Mouse (Mus musculus) thymus, adult 2 months (tissue): ENCODE results near the gene Gbf1. TPM values are rescaled to one million over a fixed set of nuclear protein-coding genes. Genes with fewer than 3 reads are reported as not detected.

ENCODE experiments used
- DNase-seq: peaks from one replicate; pipeline ENCODE4 v3.0.0; 2021
- H3K27ac ChIP-seq: fragments of 200-500 bp; 2 replicates; pipeline ENCODE4 v1.5.1; 2012; ENCODE audit warnings: low read length, control low read depth; ENCODE audit not compliant: control insufficient read depth, insufficient read depth
- H3K27me3 ChIP-seq: fragments of 200-500 bp; 2 replicates; pipeline ENCODE4 v1.6.1; 2012; ENCODE audit warnings: mild to moderate bottlenecking, low read length, moderate library complexity, mixed read lengths; ENCODE audit not compliant: control insufficient read depth, insufficient read depth
- H3K36me3 ChIP-seq: fragments of 200-500 bp; 2 replicates; pipeline ENCODE4 v1.6.1; 2012; ENCODE audit warnings: mild to moderate bottlenecking, low read length, moderate library complexity; ENCODE audit not compliant: control insufficient read depth, insufficient read depth
- H3K4me1 ChIP-seq: fragments of 200-500 bp; replicated peaks from 2 replicates; pipeline ENCODE4 v1.6.1; 2012; ENCODE audit warnings: low read length; ENCODE audit not compliant: control insufficient read depth, insufficient read depth
- H3K4me3 ChIP-seq: fragments of 200-500 bp; 2 replicates; pipeline ENCODE4 v1.5.1; 2012; ENCODE audit warnings: mild to moderate bottlenecking, low read length, control low read depth, moderate library complexity; ENCODE audit not compliant: control insufficient read depth, insufficient read depth
- CTCF ChIP-seq: fragments of 200-500 bp; IDR thresholded peaks from 2 replicates; pipeline ENCODE4 v1.5.1; 2012; ENCODE audit warnings: mild to moderate bottlenecking, control low read depth, low read length, moderate library complexity, borderline replicate concordance; ENCODE audit not compliant: control insufficient read depth, poor library complexity, insufficient read depth; ENCODE audit errors: extremely low read depth
- POLR2A ChIP-seq: fragments of 200-500 bp; IDR thresholded peaks from 2 replicates; pipeline ENCODE4 v1.6.1; 2012; ENCODE audit warnings: mild to moderate bottlenecking, low read length, control low read depth, moderate library complexity; ENCODE audit not compliant: control insufficient read depth, poor library complexity, insufficient read depth; ENCODE audit errors: extremely low read depth
- WGBS: fragments of 180-500 bp; shearing (Covaris S2); methylation state at CpG from one replicate; pipeline ENCODE4 v1.1.7; 2018; 5-methylcytosine and 5-hydroxymethylcytosine counted together
- polyA plus RNA-seq: library from polyadenylated mRNA; depleted of rRNA; stranded (reverse); fragments of >200 nt; gene quantifications from 2 replicates; pipeline ENCODE4 v1.2.3, GENCODE M21; 2012

The Gbf1 gene
- polyA plus RNA-seq, 1 experiment = 113 TPM

DNA sequence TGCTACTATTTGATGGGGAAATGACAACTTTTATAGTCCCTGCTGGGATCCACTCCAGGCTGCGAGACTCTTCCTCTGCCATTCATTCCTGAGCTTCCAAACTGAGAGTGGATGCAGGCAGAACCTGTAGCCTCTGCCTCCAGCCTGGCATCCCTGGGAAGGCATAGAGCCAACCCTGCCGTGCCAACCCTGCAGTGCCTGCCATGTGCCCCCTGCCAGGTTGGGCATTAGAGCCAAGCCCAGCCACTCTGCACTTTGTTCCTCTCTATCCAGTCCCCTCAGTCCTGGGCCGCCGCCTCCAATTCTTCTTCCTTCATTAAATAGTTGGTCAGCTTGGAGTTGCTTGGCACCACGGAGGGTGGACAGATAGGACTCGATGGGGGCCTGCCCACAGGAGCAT, 133.7 kb downstream of the Gbf1 start:
- H3K27ac ChIP-seq = no peak overlapping the region
- H3K36me3 ChIP-seq = peaks cover 26% of the 10 kb centered on the region
- DNase-seq = no peak
- peaks cover 26% of the 10 kb centered on the region for H3K4me1 ChIP-seq
- 98% methylated on average over 6 of the region's 6 CpGs for WGBS
- H3K27me3 ChIP-seq = no peaks in the 10 kb centered on the region
- H3K4me3 ChIP-seq = no peak overlapping the region
- TF ChIP-seq POLR2A (no peak), CTCF (no peak)

GRCm38 (mm10) chr19:46286926-46287325, 134.6 kb downstream of the Gbf1 start:
- WGBS = 89% methylated on average over 3 of the region's 3 CpGs
- Histone ChIP-seq H3K4me3 (no peak overlapping the region), H3K27ac (no peak overlapping the region), H3K4me1 (peaks cover 21% of the 10 kb centered on the region), H3K36me3 (peaks cover 26% of the 10 kb centered on the region), H3K27me3 (no peaks in the 10 kb centered on the region)
- TF ChIP-seq POLR2A (no peak), CTCF (no peak)
- no peak for DNase-seq

- 90% methylated on average over 3 of the region's 3 CpGs for WGBS
- Histone ChIP-seq H3K4me3 (no peak overlapping the region), H3K27me3 (no peaks in the 10 kb centered on the region)
Measured at GRCm38 (mm10) chr19:46287566-46287965, 135.3 kb downstream of the Gbf1 start.

GRCm38 (mm10) chr19:46290535-46291105, 138.3 kb downstream of the Gbf1 start:
- Histone ChIP-seq H3K4me1 (no peaks in the 10 kb centered on the region), H3K36me3 (peaks cover 6% of the 10 kb centered on the region), H3K27me3 (no peaks in the 10 kb centered on the region), H3K27ac (no peak overlapping the region), H3K4me3 (no peak overlapping the region)
- no peak for TF ChIP-seq POLR2A
- no peak for TF ChIP-seq CTCF
- DNase-seq = no peak
- 64% methylated on average over 12 of the region's 12 CpGs for WGBS

More at GRCm38 (mm10) chr19:46287566-46287965, 135.3 kb downstream of the Gbf1 start:
- Histone ChIP-seq H3K36me3 (peaks cover 26% of the 10 kb centered on the region), H3K27ac (no peak overlapping the region), H3K4me1 (peaks cover 16% of the 10 kb centered on the region)
- TF ChIP-seq CTCF (no peak), POLR2A (no peak)
- no peak for DNase-seq

- TF ChIP-seq POLR2A (no peak), CTCF (no peak)
- H3K4me1 ChIP-seq = no peaks in the 10 kb centered on the region
- no peak for DNase-seq
- 90% methylated on average over 4 of the region's 4 CpGs for WGBS
- no peaks in the 10 kb centered on the region for H3K27me3 ChIP-seq
- H3K36me3 ChIP-seq = no peaks in the 10 kb centered on the region
- no peak overlapping the region for H3K4me3 ChIP-seq
- H3K27ac ChIP-seq = no peak overlapping the region
Measured at GRCm38 (mm10) chr19:46296938-46297337, 144.6 kb downstream of the Gbf1 start.

DNA sequence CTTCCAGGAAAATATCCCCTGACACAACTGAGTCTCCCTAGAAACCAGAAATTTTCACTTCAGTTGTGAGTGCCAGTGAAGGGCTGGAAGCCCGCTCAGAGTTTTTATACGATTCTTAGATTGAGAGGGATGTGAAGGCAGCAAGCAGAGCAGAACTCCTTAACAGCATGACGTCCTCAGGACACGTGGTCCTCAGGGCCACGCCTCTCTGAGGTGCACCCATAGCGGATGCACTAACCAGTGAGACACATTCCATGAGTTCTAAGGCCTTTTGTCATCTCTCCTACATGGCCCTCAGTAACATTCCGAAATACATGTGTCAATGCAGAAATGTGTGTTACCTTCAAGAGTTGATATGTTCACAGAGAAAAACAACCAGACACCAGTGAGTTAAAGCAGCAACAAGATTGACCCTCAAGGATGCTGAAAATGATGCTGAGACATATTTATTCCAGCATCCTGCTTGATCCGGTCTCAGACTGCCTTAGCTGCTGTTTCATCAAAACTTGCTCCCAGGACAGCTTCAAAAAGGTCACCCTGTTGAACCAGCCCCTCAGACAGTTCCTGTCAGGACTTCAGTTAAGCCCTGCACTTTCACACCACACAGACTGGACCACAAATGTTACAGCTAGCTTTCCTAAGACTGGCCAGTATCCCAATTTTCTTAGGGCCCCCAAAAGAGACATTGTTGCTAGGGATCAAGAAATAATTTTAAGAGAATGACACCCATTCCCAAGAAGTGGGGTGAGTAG, 148.2 kb downstream of the Gbf1 start:
- H3K27ac ChIP-seq = no peak overlapping the region
- no peaks in the 10 kb centered on the region for H3K27me3 ChIP-seq
- WGBS = 69% methylated on average over 8 of the region's 8 CpGs
- TF ChIP-seq POLR2A = no peak
- TF ChIP-seq CTCF = no peak
- peaks cover 5% of the 10 kb centered on the region for H3K4me1 ChIP-seq
- no peak for DNase-seq
- no peak overlapping the region for H3K4me3 ChIP-seq
- no peaks in the 10 kb centered on the region for H3K36me3 ChIP-seq

DNA sequence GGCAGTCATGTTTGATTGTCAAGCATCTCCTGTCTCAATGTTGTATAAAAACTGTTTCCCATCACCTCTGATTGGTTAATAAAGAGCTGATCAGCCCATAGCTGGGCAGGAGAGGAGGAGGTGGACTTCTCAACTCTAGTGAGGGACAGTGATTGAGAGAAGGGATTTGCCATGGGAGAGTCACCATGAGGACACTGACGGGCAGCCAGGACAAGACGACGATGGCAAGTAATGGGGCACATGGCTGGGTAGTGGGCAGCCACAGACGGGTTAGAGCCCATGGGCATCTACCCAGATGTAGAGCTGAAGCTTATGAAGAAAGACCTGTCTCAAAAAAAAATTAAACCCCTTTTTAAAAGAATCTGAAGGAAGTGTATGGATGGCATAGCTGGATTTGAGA, 150.2 kb downstream of the Gbf1 start:
- Histone ChIP-seq H3K36me3 (no peaks in the 10 kb centered on the region), H3K4me1 (peaks cover 11% of the 10 kb centered on the region), H3K27me3 (no peaks in the 10 kb centered on the region), H3K27ac (no peak overlapping the region), H3K4me3 (no peak overlapping the region)
- TF ChIP-seq CTCF = no peak
- no peak for TF ChIP-seq POLR2A
- DNase-seq = no peak
- 97% methylated on average over 4 of the region's 4 CpGs for WGBS
